Mouse (Mus musculus) ES-E14 (cell line): Measurements from ENCODE around the gene Lypd6b.

ENCODE experiments used
- CHD2 ChIP-seq: IDR thresholded peaks from 2 replicates; pipeline ENCODE4 v1.6.1; 2014; ENCODE audit warnings: mild to moderate bottlenecking, low read depth, low read length, inconsistent platforms
- HCFC1 ChIP-seq: IDR thresholded peaks from 2 replicates; pipeline ENCODE4 v1.6.1; 2012; ENCODE audit warnings: low read length, inconsistent platforms, borderline replicate concordance; ENCODE audit not compliant: insufficient read depth
- ZC3H11A ChIP-seq: IDR thresholded peaks from 2 replicates; pipeline ENCODE4 v1.6.1; 2012; ENCODE audit warnings: low read depth, mild to moderate bottlenecking, inconsistent platforms, low read length, borderline replicate concordance
- ZNF384 ChIP-seq: IDR thresholded peaks from 2 replicates; pipeline ENCODE4 v1.6.1; 2012; ENCODE audit warnings: low read depth, low read length, inconsistent platforms

- TF ChIP-seq CHD2 (no peak), ZNF384 (no peak), ZC3H11A (no peak), HCFC1 (no peak)
These were observed 164.2 kb downstream of the Lypd6b start for GRCm38 (mm10) chr2:49951681-49952080.
